Mouse (Mus musculus): ENCODE data around the gene Lysmd4. TPM values are rescaled to one million over a fixed set of nuclear protein-coding genes. Genes with fewer than 3 reads are reported as not detected.

Gene Lysmd4
- polyA plus RNA-seq (2012; rRNA removed; ENCODE audit: low replicate concordance) = 6.8 and 10.8 TPM in 2 replicates

DNA sequence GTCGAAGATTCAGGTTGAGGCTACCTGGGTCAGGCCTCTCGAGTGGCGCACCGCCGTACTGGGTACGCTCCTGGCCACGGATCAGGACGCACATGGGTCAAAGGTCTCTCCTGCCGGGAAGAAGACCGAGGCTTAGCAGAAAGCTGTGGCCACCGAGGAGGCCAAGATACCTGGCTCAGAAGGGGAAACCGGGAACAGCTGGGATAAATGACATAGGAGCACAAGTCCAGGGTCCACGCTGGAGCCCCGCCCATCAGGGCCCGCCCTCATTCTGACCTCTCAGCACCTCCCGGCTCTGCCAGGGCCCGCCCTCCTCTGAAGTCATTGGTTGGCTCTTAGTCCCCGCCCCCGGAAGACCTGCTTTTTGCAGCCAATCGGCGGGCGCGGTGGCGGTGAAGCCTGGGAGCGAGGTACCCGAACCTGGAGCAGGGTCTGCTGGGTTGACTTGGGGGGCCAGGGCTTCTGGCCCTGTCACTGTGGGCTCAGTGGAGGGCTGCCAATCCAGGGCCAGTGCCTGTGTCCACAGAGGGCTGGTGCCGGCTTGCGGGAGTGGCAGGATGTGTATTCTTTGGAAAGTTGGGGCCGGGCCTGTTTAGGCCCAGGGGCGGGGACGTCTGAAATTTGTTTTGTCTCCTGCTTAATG, at the start of gene Lysmd4:
Gene Lysmd4 (plus strand): TSS at position 325 of the 643 bp plus-strand sequence.

Other genes with a start within 250 kb of the Lysmd4 start
- gene Mef2a, start 150.3 kb downstream of the Lysmd4 start, polyA plus RNA-seq (2012; rRNA removed; ENCODE audit: low replicate concordance) = 4.3 and 17.4 TPM in 2 replicates